Mouse (Mus musculus) hindbrain, embryonic 12.5 days (tissue): ENCODE measurements at regions not wholly inside any gene's neighbourhood (a gene's known extent, or its start where the extent isn't known, plus 50 kb on each side); places are given as distances from the start of the nearest gene placed in this dataset.
"Not testable (repeated sequence)": the region's sequence is repeated elsewhere in the genome, so short reads cannot be mapped to it uniquely, and the experiment has no call there.

Experiments
- ATAC-seq: fragments of 200-750 bp; cut with Nextera tagmentation; 2 replicates; pipeline ENCODE4 v1.8.0; 2017; ENCODE audit warnings: moderate TSS enrichment; ENCODE audit not compliant: low FRiP score
- H3K27ac ChIP-seq: fragments of 300-500 bp; sonication (generic); 2 replicates; pipeline ENCODE4 v1.5.1; 2016; ENCODE audit warnings: mild to moderate bottlenecking
- H3K27me3 ChIP-seq: fragments of 300-500 bp; sonication (generic); 2 replicates; pipeline ENCODE4 v1.6.1; 2016; ENCODE audit warnings: mild to moderate bottlenecking
- H3K36me3 ChIP-seq: fragments of 300-500 bp; sonication (generic); 2 replicates; pipeline ENCODE4 v1.6.1; 2016; ENCODE audit warnings: mild to moderate bottlenecking
- H3K4me1 ChIP-seq: fragments of 300-500 bp; sonication (generic); 2 replicates; pipeline ENCODE4 v1.6.1; 2016
- H3K4me2 ChIP-seq: fragments of 300-500 bp; sonication (generic); replicated peaks from 2 replicates; pipeline ENCODE4 v1.6.1; 2016; ENCODE audit warnings: mild to moderate bottlenecking
- H3K4me3 ChIP-seq: fragments of 300-500 bp; sonication (generic); 2 replicates; pipeline ENCODE4 v1.5.1; 2016; ENCODE audit warnings: mild to moderate bottlenecking
- H3K9ac ChIP-seq: fragments of 300-500 bp; sonication (generic); 2 replicates; pipeline ENCODE4 v1.6.1; 2016; ENCODE audit warnings: mild to moderate bottlenecking, moderate library complexity
- H3K9me3 ChIP-seq: fragments of 300-500 bp; sonication (generic); replicated peaks from 2 replicates; pipeline ENCODE4 v1.6.1; 2016; ENCODE audit warnings: mild to moderate bottlenecking
- WGBS: fragments of 180-500 bp; shearing (Covaris S2); methylation state at CpG from one replicate; pipeline ENCODE4 v1.1.7; 2016; 5-methylcytosine and 5-hydroxymethylcytosine counted together

DNA sequence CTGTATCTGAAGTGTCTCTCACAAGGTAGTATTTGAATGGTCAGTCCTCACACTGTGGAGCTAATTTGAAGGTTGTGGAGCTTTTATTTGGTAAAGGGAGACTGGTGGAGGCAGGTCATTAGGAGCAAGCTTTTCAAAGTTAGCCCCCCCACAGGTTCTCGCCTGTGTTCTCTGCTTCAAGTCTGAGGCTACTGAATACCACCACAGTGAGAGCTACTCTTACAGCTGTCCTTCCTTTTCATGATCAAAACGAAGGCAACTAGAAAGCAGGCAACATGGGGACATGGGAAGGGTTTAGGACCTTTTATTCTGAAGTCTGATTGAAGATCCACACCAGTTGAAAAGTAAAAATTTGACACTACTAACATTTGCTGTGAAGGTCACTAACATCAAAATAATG lies 645.2 kb upstream of the Pou3f2 start:
- H3K4me1 ChIP-seq = no peaks in the 10 kb centered on the region
- H3K27me3 ChIP-seq = no peaks in the 10 kb centered on the region
- no peak for ATAC-seq
- H3K4me3 ChIP-seq = no peak overlapping the region
- H3K27ac ChIP-seq = no peak overlapping the region
- 22% methylated on average over 2 of the region's 2 CpGs for WGBS
- H3K9ac ChIP-seq = no peak overlapping the region
- no peaks in the 10 kb centered on the region for H3K36me3 ChIP-seq
- H3K9me3 ChIP-seq = no peaks in the 10 kb centered on the region
- H3K4me2 ChIP-seq = no peak overlapping the region

DNA sequence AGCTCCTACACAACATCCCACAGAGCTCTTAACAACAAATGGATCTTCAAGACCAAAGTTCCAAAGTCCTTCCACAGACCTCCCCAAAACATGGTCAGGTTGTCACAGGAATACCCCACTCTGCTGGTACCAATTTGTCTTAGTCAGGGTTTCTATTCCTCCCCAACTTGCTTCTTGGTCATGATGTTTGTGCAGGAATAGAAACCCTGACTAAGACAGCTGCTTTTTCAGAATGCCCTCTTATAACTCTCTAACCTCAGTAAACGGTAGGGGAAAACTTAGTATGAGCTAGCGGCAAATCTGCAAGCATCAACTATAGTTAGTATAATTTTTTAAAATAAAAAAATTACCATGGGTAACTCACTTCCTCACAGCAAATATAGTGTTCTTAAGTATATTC lies 613.3 kb upstream of the Pou3f2 start:
- H3K4me2 ChIP-seq, H3K36me3 ChIP-seq, H3K4me3 ChIP-seq, ATAC-seq, H3K4me1 ChIP-seq, H3K27ac ChIP-seq, H3K9ac ChIP-seq, H3K9me3 ChIP-seq, H3K27me3 ChIP-seq: not testable (repeated sequence)
- 90% methylated on average over 2 of the region's 2 CpGs for WGBS

DNA sequence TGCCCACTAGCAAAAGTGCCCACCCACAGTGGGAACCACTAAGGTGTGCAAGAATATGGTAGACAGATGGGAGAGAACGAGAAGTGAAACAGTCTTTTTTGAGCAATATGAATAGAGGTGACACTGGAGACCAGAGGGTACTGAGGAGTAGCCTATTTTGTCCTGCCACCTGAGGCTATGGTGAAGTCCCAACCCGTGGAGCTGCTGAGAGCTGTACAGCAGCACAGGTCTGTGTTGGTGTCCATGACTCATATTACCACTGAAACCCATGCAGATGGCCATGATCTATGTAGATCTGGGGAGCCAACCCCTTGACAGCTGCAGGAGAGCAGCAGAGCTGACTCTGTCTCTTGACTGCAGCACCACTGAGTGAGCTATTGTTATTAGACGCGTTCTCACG lies 591.4 kb upstream of the Pou3f2 start:
- no peak overlapping the region for H3K4me2 ChIP-seq
- H3K27ac ChIP-seq = no peak overlapping the region
- H3K9me3 ChIP-seq = no peaks in the 10 kb centered on the region
- no peak overlapping the region for H3K9ac ChIP-seq
- no peak overlapping the region for H3K4me3 ChIP-seq
- no peaks in the 10 kb centered on the region for H3K36me3 ChIP-seq
- H3K27me3 ChIP-seq = no peaks in the 10 kb centered on the region
- no peaks in the 10 kb centered on the region for H3K4me1 ChIP-seq
- ATAC-seq = no peak
- 92% methylated on average over 5 of the region's 5 CpGs for WGBS

DNA sequence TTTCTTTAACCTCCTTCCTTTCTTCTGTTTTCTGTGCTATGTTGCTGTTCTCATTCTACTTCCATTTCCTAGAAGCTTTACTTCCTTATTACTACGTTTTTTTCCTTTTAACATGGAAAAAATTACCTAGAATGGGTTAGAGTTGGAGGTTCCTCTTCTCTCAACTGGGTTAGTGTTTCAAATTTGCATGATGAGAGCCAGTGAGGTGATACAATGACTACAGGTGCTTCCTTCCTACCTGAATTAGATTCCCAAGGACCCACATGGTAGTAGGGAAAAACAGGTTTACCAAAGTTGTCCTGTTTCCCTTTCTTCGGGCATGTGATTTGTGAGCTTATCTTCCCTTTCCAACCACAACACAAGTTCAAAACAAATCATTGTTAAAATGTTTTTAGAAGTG lies 589.4 kb upstream of the Pou3f2 start:
- no peaks in the 10 kb centered on the region for H3K4me1 ChIP-seq
- H3K36me3 ChIP-seq = no peaks in the 10 kb centered on the region
- 86% methylated on average over 2 of the region's 2 CpGs for WGBS
- no peaks in the 10 kb centered on the region for H3K9me3 ChIP-seq
- no peaks in the 10 kb centered on the region for H3K27me3 ChIP-seq
- ATAC-seq = no peak
- no peak overlapping the region for H3K9ac ChIP-seq
- H3K4me3 ChIP-seq = no peak overlapping the region
- H3K4me2 ChIP-seq = no peak overlapping the region
- no peak overlapping the region for H3K27ac ChIP-seq

DNA sequence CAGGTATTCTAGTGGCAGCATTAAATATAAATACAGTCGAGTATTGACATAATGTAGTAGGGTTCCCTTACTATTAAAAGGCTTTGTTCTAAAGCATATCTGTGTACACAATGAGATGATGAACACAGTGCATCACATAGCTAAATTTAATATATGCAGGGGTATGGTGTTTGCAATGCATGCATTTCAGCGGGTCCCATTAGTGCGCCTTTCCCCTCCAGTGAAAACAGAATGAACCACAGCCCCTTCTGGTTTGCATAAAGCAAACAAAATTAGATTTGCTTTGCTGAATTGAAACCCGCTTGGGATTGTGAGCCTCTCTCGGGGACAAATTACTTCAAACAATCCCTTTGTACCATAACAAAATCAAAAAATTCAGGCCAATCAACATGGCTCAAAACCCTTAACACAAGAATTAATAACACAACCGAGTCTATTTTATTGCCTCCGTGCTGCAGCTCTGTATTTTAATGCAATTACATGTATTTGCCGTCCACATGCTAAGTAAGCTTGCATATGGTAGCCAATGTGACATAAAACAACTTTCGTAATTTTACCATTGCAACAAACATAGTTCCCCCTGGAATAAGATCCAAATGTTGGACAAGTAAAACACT lies 562.6 kb upstream of the Pou3f2 start:
- no peaks in the 10 kb centered on the region for H3K9me3 ChIP-seq
- 53% methylated on average over 9 of the region's 9 CpGs for WGBS
- no peak overlapping the region for H3K9ac ChIP-seq
- H3K27ac ChIP-seq = peak overlapping the region; percentile 40
- H3K36me3 ChIP-seq = no peaks in the 10 kb centered on the region
- no peaks in the 10 kb centered on the region for H3K4me1 ChIP-seq
- no peaks in the 10 kb centered on the region for H3K27me3 ChIP-seq
- H3K4me2 ChIP-seq = 0 out of 2 replicates have a peak overlapping the region, but pooled peaks have one; percentile 6
- no peak overlapping the region for H3K4me3 ChIP-seq
- peak; percentile 96 for ATAC-seq

DNA sequence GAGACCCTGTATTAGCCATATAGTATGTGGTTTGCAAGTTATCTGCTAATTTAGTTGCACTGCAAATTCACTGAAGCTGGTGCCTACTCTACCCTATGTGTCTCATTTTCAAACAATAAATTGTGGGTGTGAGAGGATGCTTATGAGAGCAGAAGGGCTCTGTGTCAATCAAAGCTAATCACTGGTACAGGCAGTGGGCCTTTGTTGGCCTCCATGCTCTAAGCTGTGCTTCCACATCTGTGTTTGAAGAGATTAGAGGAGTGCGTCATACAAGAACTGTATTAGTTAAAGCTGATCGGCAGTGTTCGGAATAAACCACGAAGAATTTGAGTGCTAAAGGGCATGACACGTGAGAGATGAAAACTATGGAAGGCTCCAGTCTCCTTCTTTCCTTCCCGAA lies 549.6 kb upstream of the Pou3f2 start:
- Histone ChIP-seq H3K27me3 (no peaks in the 10 kb centered on the region), H3K9me3 (no peaks in the 10 kb centered on the region), H3K4me1 (no peaks in the 10 kb centered on the region), H3K36me3 (no peaks in the 10 kb centered on the region), H3K4me2 (no peak overlapping the region), H3K9ac (no peak overlapping the region), H3K27ac (no peak overlapping the region), H3K4me3 (no peak overlapping the region)
- WGBS = 78% methylated on average over 6 of the region's 6 CpGs
- ATAC-seq = peak; percentile 43; the same call in 1 of the 2 replicates

DNA sequence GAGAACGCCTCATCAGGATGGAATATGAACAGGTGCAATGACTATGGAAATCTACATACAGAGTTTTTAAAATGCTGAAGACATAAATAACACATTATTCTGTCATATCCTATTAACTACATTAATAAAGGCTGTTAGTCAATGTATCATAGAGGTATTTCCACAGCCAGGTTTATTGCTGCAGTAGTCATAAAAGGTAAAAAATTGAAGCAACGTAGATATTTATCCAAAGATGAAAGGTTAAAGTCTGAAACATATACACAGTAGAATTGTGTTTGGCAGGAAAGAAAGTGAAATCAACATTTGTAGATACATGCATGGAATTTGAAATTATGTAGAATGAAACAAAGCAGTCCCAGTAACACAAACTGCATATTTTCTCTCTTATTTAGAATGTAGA lies 543.1 kb upstream of the Pou3f2 start:
- Histone ChIP-seq H3K9me3 (no peaks in the 10 kb centered on the region), H3K4me1 (no peaks in the 10 kb centered on the region), H3K9ac (no peak overlapping the region), H3K27ac (no peak overlapping the region), H3K4me3 (no peak overlapping the region), H3K27me3 (no peaks in the 10 kb centered on the region), H3K36me3 (no peaks in the 10 kb centered on the region), H3K4me2 (no peak overlapping the region)
- 98% methylated on average over 2 of the region's 2 CpGs for WGBS
- ATAC-seq = no peak

DNA sequence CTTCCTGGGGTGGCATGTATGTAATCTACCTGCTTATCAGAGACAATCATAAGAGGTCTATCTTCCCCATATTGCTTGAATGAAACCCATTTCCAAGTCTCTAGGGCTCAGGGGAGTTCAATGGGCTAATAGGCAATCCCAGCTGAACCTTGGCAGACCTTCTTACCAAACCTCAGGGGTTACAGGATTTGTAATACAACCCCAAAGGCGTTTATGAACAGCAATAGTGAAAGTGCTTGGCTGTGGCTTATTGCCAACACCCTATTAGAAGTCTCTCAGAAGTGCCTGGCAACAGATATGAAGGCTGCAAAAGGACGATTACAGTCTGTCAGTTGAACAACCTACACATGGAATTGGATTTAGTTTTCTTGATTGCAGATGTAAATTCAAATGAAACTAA lies 534.0 kb upstream of the Pou3f2 start:
- Histone ChIP-seq H3K27me3 (no peaks in the 10 kb centered on the region), H3K4me3 (no peak overlapping the region), H3K9me3 (no peaks in the 10 kb centered on the region), H3K4me1 (no peaks in the 10 kb centered on the region), H3K4me2 (no peak overlapping the region), H3K27ac (no peak overlapping the region), H3K9ac (no peak overlapping the region), H3K36me3 (no peaks in the 10 kb centered on the region)
- 63% methylated on average over 2 of the region's 2 CpGs for WGBS
- ATAC-seq = no peak

DNA sequence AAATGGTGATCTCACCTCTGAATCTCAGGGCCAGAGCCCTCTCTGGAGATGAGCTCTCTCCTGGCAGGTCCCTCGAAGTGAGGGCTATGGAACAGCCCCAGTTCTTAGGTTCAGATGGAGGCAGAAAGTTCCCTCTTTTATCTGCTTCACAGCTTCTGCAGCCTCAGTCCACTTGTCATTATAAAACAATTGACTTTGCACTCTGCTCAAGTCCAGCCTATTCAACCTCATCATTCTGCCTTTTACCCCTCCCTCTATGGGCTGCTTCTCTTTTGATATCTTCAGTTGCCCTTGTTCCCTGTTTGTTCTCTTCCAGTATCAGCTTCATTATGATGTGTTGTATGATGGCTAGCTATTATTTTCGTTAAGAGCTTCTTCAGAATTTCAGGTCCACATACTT lies 522.2 kb upstream of the Pou3f2 start:
- H3K4me2 ChIP-seq = no peak overlapping the region
- H3K4me1 ChIP-seq = no peaks in the 10 kb centered on the region
- H3K36me3 ChIP-seq = no peaks in the 10 kb centered on the region
- no peak overlapping the region for H3K27ac ChIP-seq
- 74% methylated on average over 2 of the region's 2 CpGs for WGBS
- ATAC-seq = no peak
- no peak overlapping the region for H3K4me3 ChIP-seq
- no peaks in the 10 kb centered on the region for H3K9me3 ChIP-seq
- H3K9ac ChIP-seq = no peak overlapping the region
- no peaks in the 10 kb centered on the region for H3K27me3 ChIP-seq

DNA sequence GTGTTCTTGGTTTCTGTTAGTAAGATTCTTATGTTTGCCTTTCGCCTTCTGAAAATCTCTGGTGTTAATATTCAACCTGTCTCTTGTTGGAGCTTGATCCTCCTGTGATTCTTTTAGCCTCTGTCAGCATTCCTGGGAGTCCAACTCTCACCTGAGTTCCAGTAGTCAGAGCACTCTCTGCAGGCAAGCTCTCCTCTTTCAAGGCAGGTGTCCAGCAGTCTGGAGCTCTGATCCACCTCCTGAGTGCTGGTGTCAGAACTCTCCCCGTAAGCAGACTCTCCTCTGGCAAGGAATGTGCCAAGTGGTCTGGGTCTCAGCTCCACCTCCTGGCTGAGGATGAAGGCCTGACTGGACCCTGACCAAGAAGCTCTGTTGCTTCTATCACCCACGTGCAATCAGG lies 521.0 kb upstream of the Pou3f2 start:
- H3K9me3 ChIP-seq, H3K36me3 ChIP-seq, ATAC-seq, H3K27ac ChIP-seq, H3K4me3 ChIP-seq, H3K9ac ChIP-seq, H3K4me2 ChIP-seq, H3K4me1 ChIP-seq, H3K27me3 ChIP-seq: not testable (repeated sequence)
- WGBS = 83% methylated on average over 3 of the region's 3 CpGs

DNA sequence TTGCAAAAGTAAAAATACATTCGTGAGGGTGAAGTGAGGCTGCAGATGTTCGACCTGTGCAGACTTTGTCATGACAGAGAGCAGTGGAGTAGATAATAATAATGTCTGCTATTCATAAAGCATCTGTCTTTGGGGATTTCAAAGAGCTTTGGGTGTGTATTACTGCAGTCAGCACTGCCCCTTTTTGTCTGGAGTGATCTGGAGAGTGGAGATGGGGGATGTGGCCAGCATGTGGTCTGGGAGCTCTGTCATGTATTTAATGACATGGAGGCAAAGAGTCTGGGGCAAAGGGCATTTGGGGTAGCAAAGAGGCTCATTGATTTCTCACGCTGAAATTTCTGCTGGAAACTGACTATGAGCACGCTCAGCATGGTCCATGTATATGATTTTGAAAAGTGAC lies 510.8 kb upstream of the Pou3f2 start:
- Histone ChIP-seq H3K36me3 (no peaks in the 10 kb centered on the region), H3K4me1 (peaks cover 26% of the 10 kb centered on the region), H3K27ac (no peak overlapping the region), H3K4me2 (no peak overlapping the region), H3K9ac (no peak overlapping the region), H3K27me3 (no peaks in the 10 kb centered on the region), H3K9me3 (no peaks in the 10 kb centered on the region), H3K4me3 (no peak overlapping the region)
- ATAC-seq = peak; percentile 56; the same call in 1 of the 2 replicates
- 8% methylated on average over 4 of the region's 4 CpGs for WGBS

DNA sequence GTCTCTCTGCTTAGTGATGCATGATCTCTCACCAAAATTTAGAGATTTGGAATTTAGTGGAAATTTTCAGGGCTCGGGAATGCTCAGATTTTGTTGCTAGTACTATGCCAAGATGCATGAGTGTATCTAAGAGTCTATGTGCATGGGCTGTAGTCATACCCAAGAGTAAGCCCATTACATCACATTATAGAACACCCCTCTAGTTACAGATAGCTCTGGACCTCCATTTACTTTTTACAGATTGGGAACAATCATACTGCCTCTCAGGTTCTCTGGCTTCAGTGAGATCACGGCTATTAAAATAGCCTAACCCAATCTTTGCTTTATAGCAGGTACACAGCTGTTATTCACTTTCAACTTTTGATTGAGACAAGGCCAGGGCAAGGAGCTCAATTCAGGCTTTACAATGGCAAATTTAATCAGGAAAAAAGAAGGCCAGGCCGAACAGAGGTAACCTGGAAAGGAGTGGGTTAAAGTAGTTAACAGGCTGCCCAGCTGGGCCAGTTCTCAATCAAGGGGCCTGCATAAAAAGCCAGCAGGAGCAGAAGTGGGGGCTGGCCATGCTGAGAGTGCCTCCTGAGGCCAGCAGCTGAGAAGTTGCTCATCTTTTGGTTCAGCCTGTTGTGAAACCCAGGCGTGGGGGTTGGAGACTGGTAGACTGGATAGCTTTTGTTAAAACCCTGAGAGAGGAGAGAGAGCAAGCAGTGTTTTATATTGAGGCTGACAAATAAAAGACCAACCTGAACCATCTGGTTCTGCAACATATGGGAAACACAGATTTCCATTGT lies 509.2 kb upstream of the Pou3f2 start:
- ATAC-seq = peak; percentile 85
- H3K9me3 ChIP-seq = no peaks in the 10 kb centered on the region
- no peak overlapping the region for H3K4me2 ChIP-seq
- H3K27me3 ChIP-seq = no peaks in the 10 kb centered on the region
- H3K4me3 ChIP-seq = no peak overlapping the region
- no peaks in the 10 kb centered on the region for H3K36me3 ChIP-seq
- no peak overlapping the region for H3K9ac ChIP-seq
- 23% methylated on average over 4 of the region's 4 CpGs for WGBS
- peaks cover 26% of the 10 kb centered on the region for H3K4me1 ChIP-seq
- H3K27ac ChIP-seq = peak overlapping the region; percentile 52; the same call in 1 of the 2 replicates
